Mouse (Mus musculus): Measurements from ENCODE around the gene Pde4d.

The Pde4d gene

DNA sequence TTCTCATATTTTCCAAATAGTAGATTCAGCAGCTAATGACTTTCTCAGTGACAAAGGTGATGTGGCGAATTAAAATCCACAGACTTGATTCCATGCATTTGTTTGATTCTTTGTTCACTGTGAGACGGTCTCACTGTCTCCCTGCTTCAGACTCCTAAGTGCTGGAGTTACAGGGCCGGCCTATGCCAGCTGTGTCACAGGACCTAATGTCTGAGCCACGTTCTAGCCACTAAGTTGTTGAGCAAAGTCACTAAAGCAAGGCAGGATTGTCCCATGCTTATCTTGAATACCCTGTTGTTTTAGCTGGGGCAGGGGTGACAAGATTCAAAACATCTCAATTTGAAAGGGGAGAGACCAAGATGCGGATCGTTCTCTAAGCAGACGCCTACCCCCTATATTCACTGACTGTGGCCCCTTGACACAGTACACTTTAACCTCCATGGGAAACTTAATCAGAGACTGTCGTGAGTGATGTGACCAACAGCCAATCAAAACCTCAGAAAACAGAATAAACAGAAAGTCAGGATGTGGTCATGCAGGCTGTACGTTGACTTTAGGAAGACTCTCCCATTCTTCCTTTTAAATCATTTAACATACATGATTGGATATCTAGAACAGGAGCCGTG, 1195.6 kb downstream of the Pde4d start:
- DNase-seq: no peak

DNA sequence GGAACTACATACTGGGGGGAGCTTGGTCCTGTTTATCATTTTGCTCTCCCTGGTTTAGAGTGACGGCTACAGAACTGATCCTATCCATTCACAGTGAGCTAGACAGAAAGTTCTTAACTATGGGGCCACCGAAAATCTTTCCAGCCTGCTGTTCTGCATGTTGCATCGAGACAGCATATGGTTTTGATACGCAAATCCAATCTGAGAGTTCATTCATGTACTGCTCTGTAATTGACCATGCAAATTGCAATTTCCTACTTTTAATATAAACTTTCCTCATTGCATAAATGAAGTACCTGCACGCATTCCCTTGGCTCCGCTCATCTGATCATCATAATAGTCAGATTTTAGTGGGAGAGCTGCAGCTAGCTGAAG, 1196.1 kb downstream of the Pde4d start:
- no peak for DNase-seq

DNA sequence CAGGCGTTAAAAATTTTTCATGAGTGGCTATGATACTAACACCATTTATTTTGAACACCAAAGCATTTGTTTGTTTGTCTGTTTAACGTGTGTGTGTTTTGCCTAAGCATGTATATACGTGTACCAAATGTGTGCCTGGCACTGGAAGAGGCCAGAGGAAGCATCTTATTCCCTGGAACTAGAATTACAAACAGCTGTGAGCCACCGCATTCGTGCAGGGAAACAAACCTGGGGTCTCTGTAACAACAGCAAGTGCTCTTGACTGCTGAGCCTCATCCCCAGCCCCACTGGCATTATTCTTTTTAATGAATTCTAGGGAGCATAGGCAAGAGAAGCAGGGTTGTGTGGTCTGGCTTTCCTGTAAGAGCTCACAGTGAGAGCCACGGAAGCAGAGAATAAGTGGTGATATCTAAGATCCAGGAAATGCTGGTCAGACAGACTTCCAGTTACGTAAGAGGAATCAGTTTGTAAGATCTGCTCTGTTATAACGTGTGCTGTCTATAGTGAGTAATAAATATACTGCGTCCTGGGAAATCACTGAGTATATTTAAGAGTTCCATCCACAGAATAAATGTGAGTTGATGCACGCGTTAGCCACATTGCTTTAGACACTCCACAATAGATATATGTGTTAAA, 1197.0 kb downstream of the Pde4d start:
- DNase-seq: no peak

DNA sequence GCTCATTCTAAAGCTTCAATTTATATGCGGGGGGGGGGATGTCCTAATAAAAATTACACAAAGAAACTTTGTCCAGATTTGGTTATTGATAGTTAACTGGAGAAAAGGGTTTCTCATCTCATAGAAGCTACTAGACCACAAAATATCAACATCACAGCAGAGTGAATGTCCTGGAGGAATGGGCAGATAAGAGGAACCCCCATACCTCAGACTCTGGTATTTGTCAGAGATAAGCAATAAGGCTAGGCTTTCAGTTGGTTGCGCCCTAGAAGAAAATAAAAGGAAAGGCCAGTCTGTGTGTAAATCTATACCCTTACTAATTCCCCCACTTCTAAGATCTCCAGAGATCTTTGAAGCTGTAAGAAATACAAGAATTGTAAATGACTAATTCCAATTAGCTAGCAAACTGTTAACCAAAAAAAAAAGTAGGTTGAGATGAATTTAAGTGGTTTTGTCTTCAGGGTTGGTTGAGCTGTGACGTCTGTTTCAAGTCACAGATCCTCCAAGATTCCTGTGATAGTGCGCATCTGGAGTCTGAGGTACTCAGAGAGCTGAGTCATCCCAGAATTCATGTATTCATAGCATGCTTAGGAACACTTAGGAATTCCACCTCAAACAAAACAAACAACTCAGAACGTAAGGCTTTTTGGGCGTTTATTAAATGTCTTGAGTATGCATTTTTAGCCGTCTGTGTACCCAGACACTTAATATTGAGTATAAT, 1197.9 kb downstream of the Pde4d start:
- DNase-seq: no peak

DNA sequence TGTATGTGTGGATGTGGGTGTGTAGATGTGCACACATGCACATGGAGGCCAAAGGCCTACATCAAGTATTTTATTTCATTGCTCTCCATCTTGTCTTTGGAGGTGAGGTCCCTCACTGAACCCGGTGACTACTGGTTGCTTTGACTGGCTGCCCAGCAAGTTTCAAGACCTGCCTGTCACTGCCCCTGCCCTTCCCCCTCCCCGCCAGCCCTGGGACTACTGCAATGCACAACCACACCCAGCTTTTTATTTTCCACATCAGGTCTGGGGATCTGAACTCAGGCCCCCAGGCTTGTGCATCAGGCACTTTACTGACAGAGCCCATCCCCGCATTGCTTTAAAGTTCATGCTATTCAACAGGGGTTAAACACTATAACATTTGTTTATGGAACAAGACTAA, 1198.6 kb downstream of the Pde4d start:
- DNase-seq: no peak

DNA sequence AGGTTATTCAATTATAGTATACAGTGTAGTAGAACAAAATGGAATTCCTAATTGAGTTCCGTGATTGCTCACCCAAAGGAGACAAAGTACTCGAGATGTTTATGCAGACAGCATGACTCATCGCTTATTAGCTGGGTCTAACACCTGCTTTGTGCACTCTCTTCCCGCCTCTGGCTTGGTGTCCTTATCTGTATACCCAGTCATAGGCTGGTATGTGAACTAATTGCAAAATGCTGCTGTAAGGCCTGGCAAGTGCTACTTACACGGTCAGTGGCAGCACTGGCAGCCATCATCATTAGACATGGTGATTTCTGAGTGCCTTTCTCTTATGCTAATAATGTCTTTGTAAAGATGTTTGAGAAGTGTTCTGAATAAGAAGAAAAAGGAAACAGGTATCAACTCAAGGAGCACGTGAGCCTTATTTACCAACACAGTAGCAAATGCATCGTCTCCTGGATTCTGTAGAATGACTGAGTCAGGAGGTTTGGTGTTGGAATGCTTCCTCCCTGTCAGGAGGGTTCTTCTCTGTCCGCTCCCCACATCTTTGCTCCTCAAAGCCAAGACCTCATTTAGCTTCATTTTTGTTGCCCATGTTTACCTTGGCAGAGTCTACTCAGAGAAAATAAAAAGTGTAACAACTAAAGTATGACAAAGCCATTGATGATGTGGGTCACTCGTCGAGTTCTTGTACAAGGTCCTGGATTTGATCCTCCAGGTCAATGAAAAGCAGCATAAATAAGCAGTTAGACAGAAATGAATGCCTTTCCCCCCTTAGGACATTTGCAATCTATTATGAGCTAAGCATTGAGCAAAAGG, 1202.2 kb downstream of the Pde4d start:
- DNase-seq: no peak

- DNase-seq: no peak
These were observed 1202.9 kb downstream of the Pde4d start for GRCm38 (mm10) chr13:109652631-109653030.

GRCm38 (mm10) chr13:109655390-109655789, 1205.6 kb downstream of the Pde4d start:
- no peak for DNase-seq

DNA sequence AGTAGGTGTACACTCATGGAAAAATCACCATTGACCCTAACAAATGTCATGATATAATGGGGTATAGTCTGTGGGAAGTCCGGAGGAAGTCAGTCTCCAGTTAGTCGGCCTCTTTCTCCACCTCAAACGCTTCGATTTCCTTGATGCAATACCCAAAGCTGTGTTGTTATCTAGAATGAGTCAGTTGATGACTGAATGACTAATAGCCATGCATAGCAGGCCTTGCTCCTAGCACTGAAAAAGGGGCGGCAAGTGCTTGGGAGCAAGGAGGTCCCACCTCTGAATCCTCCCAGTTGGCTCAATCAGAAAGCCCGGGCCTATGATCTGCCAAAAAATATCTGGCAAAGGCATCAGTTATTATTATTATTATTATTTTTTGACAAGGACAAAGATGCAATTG, 1209.4 kb downstream of the Pde4d start:
- DNase-seq: no peak

DNA sequence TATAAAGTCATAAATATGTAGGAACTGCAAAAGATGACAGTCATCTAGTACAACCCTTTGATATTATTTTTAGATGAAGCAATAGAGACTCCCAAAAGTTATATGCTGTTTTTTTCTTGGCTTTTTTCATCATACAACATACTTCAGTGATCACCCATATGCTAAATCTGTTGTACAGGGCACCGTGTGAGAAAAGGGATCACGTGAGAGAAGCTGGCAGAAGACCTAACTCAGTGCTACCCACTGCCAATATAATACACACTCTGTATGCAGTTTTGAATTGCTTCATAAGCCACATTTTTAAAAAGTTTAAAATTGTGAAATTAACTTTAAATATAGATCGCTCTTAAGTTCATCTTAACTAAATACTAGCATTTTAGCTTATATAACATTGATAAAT, 1211.6 kb downstream of the Pde4d start:
- no peak for DNase-seq

DNA sequence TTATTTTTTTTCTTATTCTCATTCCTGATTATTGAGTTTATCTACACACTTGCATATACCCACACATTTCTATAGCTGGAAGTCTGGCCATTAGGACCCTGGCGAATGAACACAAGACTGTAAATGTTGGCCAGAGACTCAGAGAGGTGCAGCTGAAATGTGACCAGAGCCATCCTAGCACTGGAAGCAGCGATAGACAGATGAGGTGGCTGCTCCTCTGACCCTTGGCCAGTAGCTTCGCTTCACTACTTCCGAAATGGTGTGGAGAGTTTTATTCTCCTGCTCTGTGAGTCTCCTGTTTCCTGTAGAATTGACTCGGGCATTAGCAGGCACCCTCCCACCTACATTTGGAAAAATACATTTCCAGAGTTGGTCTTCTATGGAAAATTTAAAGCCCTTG, 1212.4 kb downstream of the Pde4d start:
- no peak for DNase-seq

GRCm38 (mm10) chr13:109662731-109663130, 1213.0 kb downstream of the Pde4d start:
- DNase-seq: no peak

DNA sequence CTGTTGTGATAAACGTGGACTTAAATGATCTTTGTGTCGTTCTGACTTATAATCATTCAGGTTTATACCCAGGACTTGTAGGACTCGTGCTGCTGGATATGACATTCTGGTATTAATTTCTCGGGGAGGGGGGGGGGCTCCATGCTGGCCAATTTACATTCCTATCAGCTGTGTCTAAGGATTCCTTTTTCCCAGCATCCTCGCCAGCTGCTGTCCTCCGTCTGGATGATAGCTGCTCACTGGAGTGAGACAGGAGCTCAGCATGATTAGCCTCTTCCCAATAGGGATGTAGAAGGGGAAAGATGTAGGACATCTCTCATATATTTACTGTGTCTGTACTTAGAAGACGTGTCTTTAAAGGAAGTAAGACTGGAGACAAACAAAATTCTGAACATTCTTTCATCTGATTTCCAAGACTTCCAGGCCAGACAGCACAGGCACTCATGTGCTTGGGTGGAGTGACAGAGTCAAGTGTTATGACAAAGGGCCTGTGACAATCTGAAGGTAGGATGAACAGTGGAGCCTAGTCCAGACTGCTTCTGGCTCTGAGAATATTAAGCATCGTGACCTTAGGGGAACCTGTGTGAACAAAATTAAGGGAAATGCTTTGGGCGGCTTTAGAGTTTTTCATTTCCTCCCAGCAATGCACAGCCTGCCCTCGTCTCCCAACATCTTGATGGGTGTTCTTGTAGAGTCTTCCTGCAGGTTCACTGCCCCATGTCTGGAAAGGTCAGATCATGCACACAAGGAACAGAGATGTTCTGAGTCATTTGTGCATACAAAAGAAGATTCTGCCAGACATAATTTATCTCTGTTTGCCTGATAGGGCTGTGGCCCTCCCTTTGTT, 1215.4 kb downstream of the Pde4d start:
- no peak for DNase-seq

DNA sequence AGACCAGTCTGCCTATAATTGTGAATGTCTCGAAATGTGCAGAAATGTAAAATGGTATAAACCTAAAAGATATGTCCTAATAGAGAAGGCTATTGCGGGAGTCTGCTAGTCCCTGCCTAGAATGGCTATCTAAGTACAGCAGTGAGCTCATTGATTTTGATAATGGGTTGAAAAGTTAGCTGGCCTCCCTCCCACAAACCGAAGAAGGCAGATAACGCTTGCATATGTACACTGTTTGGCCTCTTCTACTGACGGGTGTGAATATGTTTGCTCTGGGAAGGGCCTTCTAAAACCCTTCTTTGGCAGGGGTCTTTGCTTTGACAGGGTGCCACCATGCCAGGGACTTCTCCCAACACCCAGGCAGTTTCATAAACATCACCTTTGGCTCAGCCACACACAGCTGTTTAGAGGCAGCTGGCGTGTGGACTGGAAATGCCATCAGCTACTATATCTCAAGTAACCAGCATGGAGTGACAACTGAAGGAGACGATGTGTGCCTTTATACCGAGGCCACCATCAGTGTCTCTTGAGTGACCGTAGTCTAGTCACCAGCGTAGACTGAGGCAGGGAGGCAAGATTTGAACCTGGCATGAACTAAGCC, 1216.2 kb downstream of the Pde4d start:
- no peak for DNase-seq

DNA sequence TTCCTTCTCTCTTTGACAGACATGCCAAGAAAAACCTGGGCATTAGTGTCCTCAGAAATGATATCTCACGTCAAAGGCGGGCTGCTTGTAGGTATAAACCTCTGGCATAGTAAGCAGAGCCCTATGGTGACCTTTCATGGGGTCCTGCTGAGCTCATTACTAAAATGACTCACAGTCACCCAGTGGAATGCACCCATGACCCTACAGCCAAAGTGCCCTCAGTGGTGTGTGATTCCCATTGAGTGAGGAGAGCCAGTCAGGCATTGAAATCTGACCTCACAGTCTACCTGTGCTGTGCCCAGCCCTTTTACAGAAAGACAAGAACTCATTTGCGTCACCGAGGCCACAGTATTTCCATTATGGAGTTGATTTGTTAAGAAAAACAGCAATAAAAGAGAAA, 1220.2 kb downstream of the Pde4d start:
- no peak for DNase-seq

DNA sequence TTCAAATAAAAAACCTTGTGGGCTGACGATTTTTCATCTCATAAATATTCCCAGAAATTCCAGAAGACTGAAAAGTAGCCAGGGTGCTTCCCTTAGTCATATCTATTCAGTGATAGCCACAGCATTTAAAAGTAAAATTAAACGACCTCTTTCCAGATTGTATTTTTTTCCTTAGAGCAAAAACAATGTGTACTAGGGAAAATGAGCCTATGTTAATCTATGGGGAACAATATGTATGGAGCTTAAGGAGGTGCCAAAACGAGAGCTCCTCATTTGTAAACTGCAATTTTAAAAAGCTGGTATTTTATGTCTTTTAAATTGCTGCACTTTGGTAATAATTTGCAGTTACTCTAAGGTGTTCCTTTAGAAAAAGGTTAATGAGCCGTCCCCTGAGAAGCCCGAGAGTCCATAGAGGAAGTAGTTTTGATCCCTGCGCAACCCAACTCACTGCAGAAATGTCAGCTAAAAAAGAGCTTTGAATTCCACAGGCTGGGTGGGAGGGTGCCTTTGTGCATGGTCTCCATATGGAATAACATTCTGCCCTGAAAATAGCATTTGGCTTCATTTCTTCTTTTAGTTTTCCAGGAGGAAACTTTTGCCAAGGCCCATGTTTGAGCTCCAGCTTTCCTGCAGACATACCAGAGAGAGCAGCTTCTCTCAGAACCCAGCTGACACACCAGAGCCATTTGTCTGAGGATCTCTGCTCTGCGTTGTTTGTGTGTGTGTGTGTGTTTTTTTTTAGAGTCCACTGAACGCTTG, 1222.0 kb downstream of the Pde4d start:
- peak; percentile 35 for DNase-seq

- no peak for DNase-seq
These were observed 1227.3 kb downstream of the Pde4d start for GRCm38 (mm10) chr13:109677047-109677446.

DNA sequence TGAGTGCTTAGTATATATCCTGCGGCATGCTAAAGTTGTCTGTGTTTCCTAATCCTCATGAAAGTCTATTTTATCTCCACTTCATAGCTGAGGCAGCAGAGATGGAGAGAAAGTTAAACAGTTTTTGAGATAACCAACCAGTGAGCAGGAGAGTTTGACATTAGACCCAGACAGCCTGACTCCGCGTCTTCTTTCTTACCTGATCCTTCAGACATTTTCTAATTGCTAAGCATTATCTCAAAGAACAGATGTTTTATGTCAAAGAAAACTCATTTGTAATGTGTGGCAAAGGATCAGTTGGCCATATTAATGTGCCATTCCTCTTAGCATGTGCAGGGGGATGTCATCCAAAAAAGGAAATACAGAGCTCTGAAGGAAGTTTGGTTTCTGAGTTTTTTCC, 1227.9 kb downstream of the Pde4d start:
- no peak for DNase-seq

GRCm38 (mm10) chr13:109678991-109679390, 1229.2 kb downstream of the Pde4d start:
- no peak for DNase-seq

- no peak for DNase-seq
These were observed 1230.5 kb downstream of the Pde4d start for GRCm38 (mm10) chr13:109680229-109680628.

- no peak for DNase-seq
These were observed 1232.0 kb downstream of the Pde4d start for GRCm38 (mm10) chr13:109681699-109682293.
